Mouse (Mus musculus) erythroblast, embryonic 14.5 days (primary cell): ENCODE results near the gene Dusp19. TPM values are rescaled to one million over a fixed set of nuclear protein-coding genes. Genes with fewer than 3 reads are reported as not detected.

Experiments
- H3K27me3 ChIP-seq: 2 replicates; pipeline ENCODE4 v1.6.1; 2012; ENCODE audit warnings: inconsistent platforms; ENCODE audit not compliant: control insufficient read depth
- H3K36me3 ChIP-seq: 2 replicates; pipeline ENCODE4 v1.6.1; 2012; ENCODE audit warnings: mild to moderate bottlenecking, inconsistent platforms; ENCODE audit not compliant: control insufficient read depth
- H3K4me1 ChIP-seq: 2 replicates; pipeline ENCODE4 v1.6.1; 2012; ENCODE audit warnings: inconsistent platforms; ENCODE audit not compliant: control insufficient read depth
- H3K4me3 ChIP-seq: replicated peaks from 2 replicates; pipeline ENCODE3; 2012; ENCODE audit warnings: moderate library complexity, mild to moderate bottlenecking, inconsistent platforms
- H3K9me3 ChIP-seq: 2 replicates; pipeline ENCODE4 v1.6.1; 2012; ENCODE audit warnings: low read length, inconsistent platforms, mixed read lengths; ENCODE audit not compliant: control insufficient read depth
- GATA1 ChIP-seq: IDR thresholded peaks from 2 replicates; pipeline ENCODE4 v1.6.1; 2012; ENCODE audit warnings: low read length, inconsistent platforms, mixed read lengths
- TAL1 ChIP-seq: IDR thresholded peaks from 3 replicates; pipeline ENCODE4 v1.6.1; 2012; ENCODE audit warnings: low read length, inconsistent platforms, mixed read lengths
- polyA plus RNA-seq: library from polyadenylated mRNA; stranded (reverse); fragments of >175 nt; gene quantifications from 2 replicates; pipeline ENCODE4 v1.2.3, GENCODE M21; 2012

Dusp19 gene
- polyA plus RNA-seq, 1 experiment, result not detected

DNA sequence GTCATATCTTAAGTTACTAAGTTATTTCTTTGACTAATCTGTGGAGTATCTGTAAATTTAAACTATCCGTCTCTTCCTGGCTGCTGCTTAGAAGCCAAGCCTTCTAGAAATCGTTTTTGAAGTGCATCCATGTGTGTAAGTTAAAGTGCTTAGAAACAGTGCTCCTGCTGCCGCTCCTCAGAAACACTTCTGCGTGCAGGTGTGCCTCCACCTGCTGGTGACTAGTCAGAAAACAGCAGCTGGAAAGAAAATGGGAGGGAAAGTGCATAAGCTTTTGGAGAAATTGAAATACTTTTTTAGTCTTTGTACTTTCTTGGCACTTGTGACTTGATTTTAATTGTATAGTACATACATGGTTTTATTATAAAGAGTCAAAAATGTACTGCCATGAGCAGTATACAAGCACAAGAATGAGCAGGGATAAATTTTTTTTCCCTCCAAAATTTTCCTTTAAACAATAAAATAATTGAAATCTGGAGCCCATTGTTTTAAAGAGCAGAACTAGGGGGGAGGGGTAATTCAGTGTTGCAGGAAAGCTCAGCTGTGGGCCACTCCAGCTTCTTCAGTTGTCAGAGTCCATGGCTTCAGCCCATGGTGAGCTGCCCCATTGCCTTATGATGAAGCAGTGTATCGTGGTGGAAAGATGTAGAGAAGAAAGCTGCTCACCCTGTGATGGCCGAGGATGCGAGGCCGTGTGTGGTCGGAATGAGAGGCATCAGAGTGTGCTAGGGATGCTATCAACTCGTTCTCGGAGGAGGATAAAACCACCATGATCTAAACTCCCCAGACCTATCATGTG lies 53.2 kb downstream of the Dusp19 start:
- no peaks in the 10 kb centered on the region for H3K4me1 ChIP-seq
- no peaks in the 10 kb centered on the region for H3K27me3 ChIP-seq
- H3K4me3 ChIP-seq, result no peak overlapping the region
- no peaks in the 10 kb centered on the region for H3K9me3 ChIP-seq
- H3K36me3 ChIP-seq, result peaks cover 30% of the 10 kb centered on the region
- TF ChIP-seq GATA1, result no peak
- no peak for TF ChIP-seq TAL1

DNA sequence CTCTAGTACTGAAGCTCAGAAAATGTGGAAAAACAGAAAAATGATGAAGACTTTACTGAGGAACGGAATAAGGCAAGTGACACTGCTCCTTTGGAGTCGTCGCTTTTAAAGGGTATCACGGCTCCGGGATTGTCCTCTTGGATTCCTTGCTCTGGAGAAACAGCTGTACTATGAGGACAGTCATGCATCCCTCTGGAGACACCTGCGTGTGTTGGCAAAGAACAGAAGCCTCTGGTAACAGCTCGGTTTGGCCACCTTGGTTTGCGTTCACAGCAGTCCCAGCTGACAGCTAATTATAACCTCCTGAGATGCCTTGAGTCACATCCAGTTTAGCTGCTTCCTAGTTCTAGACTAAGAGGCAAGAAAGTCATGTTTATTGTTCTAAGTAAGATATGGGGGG lies 62.0 kb downstream of the Dusp19 start:
- Histone ChIP-seq H3K4me1 (no peaks in the 10 kb centered on the region), H3K4me3 (no peak overlapping the region), H3K36me3 (no peaks in the 10 kb centered on the region), H3K27me3 (no peaks in the 10 kb centered on the region), H3K9me3 (no peaks in the 10 kb centered on the region)
- no peak for TF ChIP-seq GATA1
- TF ChIP-seq TAL1, result no peak

Other genes with a start within 250 kb of the Dusp19 start
- not detected in 2 replicates for gene Frzb, start 169.4 kb upstream of the Dusp19 start, polyA plus RNA-seq
- gene Nckap1, start 35.7 kb upstream of the Dusp19 start, polyA plus RNA-seq, result 0.08 TPM in 2 replicates
- 0.15 and 0.17 TPM in 2 replicates for gene Nup35, start 191 bp downstream of the Dusp19 start, polyA plus RNA-seq